Mouse (Mus musculus): ENCODE measurements around the gene Tex19.1.

GRCm38 (mm10) chr11:121111601-121112000 lies 34.3 kb upstream of the Tex19.1 start:
- TF ChIP-seq CTCF (IDR thresholded peaks at IDR 0.05; ENCODE audit: low read depth) (no peak), EP300 (IDR thresholded peaks at IDR 0.05; ENCODE audit: low read depth) (no peak)

Data from heart, postnatal 0 days (tissue).